Mouse (Mus musculus) CH12.LX (cell line): ENCODE measurements around the gene Dhdh.

Source experiments
- CHD1 ChIP-seq: IDR thresholded peaks from 2 replicates; pipeline ENCODE4 v1.6.1; 2012; ENCODE audit warnings: low read depth, low read length, improper control_type of control experiment, inconsistent platforms
- CTCF ChIP-seq, 2 experiments: IDR thresholded peaks in 1 of 2; conservative IDR thresholded peaks in 1 of 2; 2 replicates each; pipeline ENCODE4 v1.5.1; 2011 to 2012; ENCODE audit warnings: low read depth in 2 of 2, low read length in 2 of 2, improper control_type of control experiment in 1 of 2, inconsistent platforms in 1 of 2, mild to moderate bottlenecking in 1 of 2, moderate library complexity in 1 of 2
- E2F4 ChIP-seq: IDR thresholded peaks from 2 replicates; pipeline ENCODE4 v1.6.1; 2011; ENCODE audit warnings: low read depth, low read length, improper control_type of control experiment; ENCODE audit not compliant: insufficient replicate concordance
- ELF1 ChIP-seq: IDR thresholded peaks from 2 replicates; pipeline ENCODE4 v1.6.1; 2014; ENCODE audit warnings: low read depth, mild to moderate bottlenecking, inconsistent platforms, low read length, improper control_type of control experiment
- EP300 ChIP-seq: IDR thresholded peaks from 2 replicates; pipeline ENCODE4 v1.6.1; 2011; ENCODE audit warnings: low read length, improper control_type of control experiment
- JUND ChIP-seq: conservative IDR thresholded peaks from 2 replicates; pipeline ENCODE4 v1.6.1; 2011; ENCODE audit warnings: low read depth, low read length, improper control_type of control experiment
- MEF2A ChIP-seq: IDR thresholded peaks from 2 replicates; pipeline ENCODE4 v1.6.1; 2014; ENCODE audit warnings: low read depth, mild to moderate bottlenecking, inconsistent platforms, low read length, improper control_type of control experiment, borderline replicate concordance
- PAX5 ChIP-seq: IDR thresholded peaks from 2 replicates; pipeline ENCODE4 v1.6.1; 2012; ENCODE audit warnings: low read length, inconsistent platforms, mixed read lengths
- POLR2A ChIP-seq: IDR thresholded peaks from 2 replicates; pipeline ENCODE4 v1.6.1; 2011; ENCODE audit warnings: low read depth, mild to moderate bottlenecking, improper control_type of control experiment, low read length
- RAD21 ChIP-seq: IDR thresholded peaks from 2 replicates; pipeline ENCODE4 v1.6.1; 2011; ENCODE audit warnings: low read depth, mild to moderate bottlenecking, low read length, improper control_type of control experiment, moderate library complexity
- RCOR1 ChIP-seq: conservative IDR thresholded peaks from 2 replicates; pipeline ENCODE4 v1.6.1; 2012; ENCODE audit warnings: low read depth, mild to moderate bottlenecking, inconsistent platforms, low read length, improper control_type of control experiment
- SMC3 ChIP-seq: IDR thresholded peaks from 2 replicates; pipeline ENCODE4 v1.6.1; 2011; ENCODE audit warnings: low read depth, low read length, improper control_type of control experiment
- UBTF ChIP-seq: IDR thresholded peaks from 2 replicates; pipeline ENCODE4 v1.6.1; 2012; ENCODE audit warnings: low read depth, mild to moderate bottlenecking, inconsistent platforms, low read length, improper control_type of control experiment, moderate library complexity

DNA sequence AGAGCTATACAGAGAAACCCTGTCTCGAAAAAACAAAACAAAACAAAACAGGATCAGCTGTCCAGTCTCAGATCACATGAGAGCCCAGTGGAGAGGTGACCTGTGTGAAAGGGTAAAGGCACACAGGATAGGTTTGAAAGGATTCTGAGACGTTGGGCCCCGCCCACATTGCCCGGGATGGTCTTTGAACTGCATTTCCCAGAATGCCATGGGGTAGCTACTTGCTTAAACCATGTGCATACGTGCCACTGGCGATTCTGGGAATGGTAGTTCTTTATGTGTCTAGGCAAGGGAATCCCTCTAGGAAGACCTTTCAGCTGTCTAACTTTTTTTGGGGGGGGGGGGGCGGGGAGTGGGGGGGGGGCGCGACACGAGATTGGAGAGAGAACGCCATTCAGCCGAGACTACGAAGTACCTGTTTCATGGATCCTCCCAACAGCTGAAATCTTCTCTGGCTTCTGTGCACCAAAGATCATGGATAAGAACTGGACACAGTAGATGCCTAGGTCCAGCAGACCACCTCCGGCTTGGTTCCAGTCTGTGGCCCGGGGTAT, 7.2 kb downstream of the Dhdh start, which contains the start of gene Tulp2:
- TF ChIP-seq POLR2A (no peak), UBTF (no peak), CTCF (conservative IDR thresholded peaks at IDR 0.05 in 1 of 2, IDR thresholded peaks at IDR 0.05 in 1 of 2; ENCODE audit: low read depth in 2 of 2, low read length in 2 of 2) (no peak), JUND (no peak), MEF2A (no peak), RAD21 (no peak), E2F4 (no peak), RCOR1 (no peak), ELF1 (no peak), CHD1 (no peak), EP300 (no peak), SMC3 (no peak), PAX5 (no peak)
